ENCODE assay signal across 8 mouse cellular contexts in the genomic region with DNA sequence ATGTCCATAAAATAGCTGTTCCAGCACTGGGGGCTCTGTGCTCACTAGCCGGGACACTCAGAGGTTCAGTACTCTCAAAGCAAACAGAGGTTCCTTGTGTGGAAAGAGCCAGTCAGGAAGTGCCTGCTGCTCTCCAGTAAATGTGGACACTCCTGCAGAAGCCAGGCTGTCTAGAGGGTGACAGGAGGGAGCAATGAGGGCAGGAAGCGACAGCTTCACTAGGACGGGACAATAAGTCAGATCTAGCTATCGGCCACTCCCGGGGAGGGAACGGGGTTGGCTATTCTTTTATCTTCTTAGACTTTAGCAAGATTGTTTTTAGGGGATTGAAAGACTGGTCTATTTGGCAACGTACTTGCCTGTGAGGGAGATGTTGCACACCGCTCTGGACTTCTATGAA.
A peak's percentile ranks its signal among the peaks of the same experiment; 100 is the strongest.
DNase-seq lines count a peak whose midpoint lies in the region; ATAC-seq lines count a peak whose summit lies in the region.

No protein-coding gene starts in this region.

- 5% methylated on average over 8 of the region's 8 CpGs for WGBS in lung, embryonic 15.5 days
- 14% methylated on average over 8 of the region's 8 CpGs for WGBS in heart, embryonic 10.5 days
- WGBS in kidney, embryonic 15.5 days: 10% methylated on average over 8 of the region's 8 CpGs

- peak overlapping the region; percentile 41; the same call in 1 of the 2 replicates for H3K27ac ChIP-seq in lung, embryonic 15.5 days
- peak overlapping the region; percentile 79; the same call in 1 of the 2 replicates for H3K27ac ChIP-seq in heart, embryonic 10.5 days
- H3K27ac ChIP-seq in kidney, embryonic 15.5 days: peak overlapping the region; percentile 83

- peak overlapping the region; percentile 4; the same call in 1 of the 2 replicates for H3K4me2 ChIP-seq in lung, embryonic 15.5 days
- peak overlapping the region; percentile 53 for H3K4me2 ChIP-seq in kidney, embryonic 15.5 days

- no peaks in the 10 kb centered on the region for H3K36me3 ChIP-seq in lung, embryonic 15.5 days
- no peaks in the 10 kb centered on the region for H3K36me3 ChIP-seq in heart, embryonic 10.5 days
- H3K36me3 ChIP-seq in kidney, embryonic 15.5 days: no peaks in the 10 kb centered on the region

- no peak overlapping the region for H3K4me3 ChIP-seq in lung, embryonic 15.5 days
- peak overlapping the region; percentile 16; the same call in 1 of the 2 replicates for H3K4me3 ChIP-seq in heart, embryonic 10.5 days
- H3K4me3 ChIP-seq in kidney, embryonic 15.5 days (replicated peaks): no peak overlapping the region

- H3K9me3 ChIP-seq in lung, embryonic 15.5 days: no peaks in the 10 kb centered on the region
- no peaks in the 10 kb centered on the region for H3K9me3 ChIP-seq in heart, embryonic 10.5 days
- no peaks in the 10 kb centered on the region for H3K9me3 ChIP-seq in kidney, embryonic 15.5 days (replicated peaks)

- H3K4me1 ChIP-seq in lung, embryonic 15.5 days: peaks cover 12% of the 10 kb centered on the region
- H3K4me1 ChIP-seq in heart, embryonic 10.5 days: peaks cover 26% of the 10 kb centered on the region
- H3K4me1 ChIP-seq in kidney, embryonic 15.5 days: peaks cover 23% of the 10 kb centered on the region

- peak; percentile 19; the same call in 1 of the 2 replicates for ATAC-seq in lung, embryonic 15.5 days (ENCODE audit: borderline replicate concordance, extremely low read depth, low FRiP score, low TSS enrichment)
- 0 out of 2 replicates have a peak, but pooled peaks have one; percentile 50 for ATAC-seq in kidney, embryonic 15.5 days (replicated peaks; ENCODE audit: low FRiP score)

- no peaks in the 10 kb centered on the region for H3K27me3 ChIP-seq in lung, embryonic 15.5 days
- H3K27me3 ChIP-seq in heart, embryonic 10.5 days (ENCODE audit: insufficient read depth, poor library complexity, severe bottlenecking): no peaks in the 10 kb centered on the region
- no peaks in the 10 kb centered on the region for H3K27me3 ChIP-seq in kidney, embryonic 15.5 days

- DNase-seq in lung, adult 18-20 months: no peak
- no peak for DNase-seq in heart, embryonic 10.5 days (ENCODE audit: low spot score)
- peak; percentile 30 to 40 for DNase-seq in lung, postnatal 4 days
- DNase-seq in cerebellum, postnatal 25 days: no peak
- DNase-seq in spleen, adult 18-20 months: no peak
- DNase-seq in testis, postnatal 14 days (ENCODE audit: low spot score): no peak

- H3K9ac ChIP-seq in lung, embryonic 15.5 days: no peak overlapping the region
- 0 out of 2 replicates have a peak overlapping the region, but pooled peaks have one; percentile 10 for H3K9ac ChIP-seq in kidney, embryonic 15.5 days

Comparison
In these comparisons a context has a peak if more than half of its experiments do, and no peak if none do; other contexts are left out.
1. DNase-seq: peak in lung, postnatal 4 days (2 of 2); none in lung, adult 18-20 months (0 of 2), heart, embryonic 10.5 days (single experiment), cerebellum, postnatal 25 days (0 of 2), spleen, adult 18-20 months (0 of 2) and testis, postnatal 14 days (single experiment).
2. Peak in every context shown above with its lines, with median percentiles within 50 percentile points of each other: H3K27ac ChIP-seq.